Mouse (Mus musculus) CH12.LX (cell line): ENCODE measurements around the gene Gpr84.

Experiments
- BHLHE40 ChIP-seq: IDR thresholded peaks from 2 replicates; pipeline ENCODE4 v1.6.1; 2011; ENCODE audit warnings: mild to moderate bottlenecking, low read depth, low read length, improper control_type of control experiment
- CTCF ChIP-seq, 2 experiments: IDR thresholded peaks in 1 of 2; conservative IDR thresholded peaks in 1 of 2; 2 replicates each; pipeline ENCODE4 v1.5.1; 2011 to 2012; ENCODE audit warnings: low read depth in 2 of 2, low read length in 2 of 2, improper control_type of control experiment in 1 of 2, inconsistent platforms in 1 of 2, mild to moderate bottlenecking in 1 of 2, moderate library complexity in 1 of 2
- E2F4 ChIP-seq: IDR thresholded peaks from 2 replicates; pipeline ENCODE4 v1.6.1; 2011; ENCODE audit warnings: low read depth, low read length, improper control_type of control experiment; ENCODE audit not compliant: insufficient replicate concordance
- ELF1 ChIP-seq: IDR thresholded peaks from 2 replicates; pipeline ENCODE4 v1.6.1; 2014; ENCODE audit warnings: low read depth, mild to moderate bottlenecking, inconsistent platforms, low read length, improper control_type of control experiment
- EP300 ChIP-seq: IDR thresholded peaks from 2 replicates; pipeline ENCODE4 v1.6.1; 2011; ENCODE audit warnings: low read length, improper control_type of control experiment
- GABPA ChIP-seq: IDR thresholded peaks from 2 replicates; pipeline ENCODE4 v1.6.1; 2012; ENCODE audit warnings: low read depth, low read length, improper control_type of control experiment, inconsistent platforms; ENCODE audit not compliant: insufficient replicate concordance
- IRF4 ChIP-seq: IDR thresholded peaks from 2 replicates; pipeline ENCODE4 v1.6.1; 2014; ENCODE audit warnings: low read depth, mild to moderate bottlenecking, inconsistent platforms, low read length, improper control_type of control experiment
- NELFE ChIP-seq: IDR thresholded peaks from 2 replicates; pipeline ENCODE4 v1.6.1; 2011; ENCODE audit warnings: low read depth, low read length, improper control_type of control experiment
- POLR2A ChIP-seq: IDR thresholded peaks from 2 replicates; pipeline ENCODE4 v1.6.1; 2011; ENCODE audit warnings: low read depth, mild to moderate bottlenecking, improper control_type of control experiment, low read length
- POLR2AphosphoS2 ChIP-seq: IDR thresholded peaks from 2 replicates; pipeline ENCODE4 v1.6.1; 2011; ENCODE audit warnings: low read depth, low read length, improper control_type of control experiment
- USF1 ChIP-seq: IDR thresholded peaks from 2 replicates; pipeline ENCODE4 v1.6.1; 2014; ENCODE audit warnings: low read depth, mild to moderate bottlenecking, inconsistent platforms, low read length, improper control_type of control experiment
- ZKSCAN1 ChIP-seq: IDR thresholded peaks from 2 replicates; pipeline ENCODE4 v1.6.1; 2012; ENCODE audit warnings: low read depth, inconsistent platforms, low read length, improper control_type of control experiment, borderline replicate concordance

DNA sequence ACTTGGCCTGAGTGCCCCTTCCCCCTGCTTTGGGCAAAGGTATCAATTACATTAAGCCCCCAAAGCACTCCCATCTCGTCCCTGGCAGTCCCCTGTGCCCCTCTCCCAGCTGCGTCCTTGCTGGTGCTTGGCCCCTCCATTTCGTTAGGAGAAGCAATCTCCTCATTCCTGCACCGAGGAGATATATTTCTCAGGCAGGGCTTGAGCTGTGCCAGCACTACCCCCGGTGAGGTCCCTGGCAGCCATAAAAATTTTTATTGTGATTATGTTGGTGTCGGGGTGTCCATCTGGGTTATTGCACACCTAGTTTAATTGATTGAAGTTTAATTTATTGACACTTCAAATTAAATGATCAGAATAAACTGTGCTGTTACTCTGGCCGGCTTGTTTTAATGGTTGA is 32.5 kb downstream of the Gpr84 start:
- TF ChIP-seq GABPA (no peak), POLR2A (no peak), EP300 (no peak), E2F4 (no peak), NELFE (no peak), POLR2AphosphoS2 (no peak), USF1 (no peak), IRF4 (no peak), CTCF (conservative IDR thresholded peaks at IDR 0.05 in 1 of 2, IDR thresholded peaks at IDR 0.05 in 1 of 2; ENCODE audit: low read depth in 2 of 2, low read length in 2 of 2) (no peak), ELF1 (no peak), ZKSCAN1 (no peak), BHLHE40 (no peak)
